Mouse (Mus musculus) heart, adult 2 months (tissue): ENCODE data around the gene Hoxb9. TPM values are rescaled to one million over a fixed set of nuclear protein-coding genes. Genes with fewer than 3 reads are reported as not detected.
A peak's percentile ranks its signal among the peaks of the same experiment; 100 is the strongest.

Experiments
- DNase-seq, 2 experiments: peaks; one replicate each; pipeline ENCODE4 v3.0.0; 2021
- H3K27ac ChIP-seq: fragments of 200-600 bp; 2 replicates; pipeline ENCODE4 v1.8.1; 2022
- H3K27me3 ChIP-seq: fragments of 200-500 bp; 2 replicates; pipeline ENCODE4 v1.6.1; 2012; ENCODE audit warnings: mild to moderate bottlenecking, low read length, inconsistent platforms, mixed read lengths; ENCODE audit not compliant: control insufficient read depth, insufficient read depth
- H3K36me3 ChIP-seq: fragments of 200-500 bp; 2 replicates; pipeline ENCODE4 v1.6.1; 2012; ENCODE audit warnings: low read length, inconsistent platforms; ENCODE audit not compliant: control insufficient read depth, insufficient read depth
- H3K4me1 ChIP-seq: fragments of 200-500 bp; 2 replicates; pipeline ENCODE4 v1.6.1; 2011; ENCODE audit warnings: low read length; ENCODE audit not compliant: control insufficient read depth, insufficient read depth
- H3K4me3 ChIP-seq: fragments of 200-600 bp; 2 replicates; pipeline ENCODE4 v1.8.1; 2022
- H3K79me2 ChIP-seq: fragments of 200-500 bp; replicated peaks from 2 replicates; pipeline ENCODE4 v1.6.1; 2012; ENCODE audit warnings: mild to moderate bottlenecking, inconsistent platforms, low read length, moderate library complexity, mixed read lengths; ENCODE audit not compliant: control insufficient read depth, insufficient read depth
- H3K9ac ChIP-seq: fragments of 200-500 bp; 2 replicates; pipeline ENCODE4 v1.6.1; 2012; ENCODE audit warnings: low read depth, mild to moderate bottlenecking, control low read depth, inconsistent platforms, low read length, mixed read lengths
- CTCF ChIP-seq: fragments of 200-600 bp; IDR thresholded peaks from 2 replicates; pipeline ENCODE4 v1.8.1; 2022; ENCODE audit warnings: antibody characterized with exemption, mild to moderate bottlenecking, moderate library complexity
- EP300 ChIP-seq: fragments of 200-500 bp; IDR thresholded peaks from 2 replicates; pipeline ENCODE4 v1.6.1; 2011; ENCODE audit warnings: low read depth, low read length, control low read depth; ENCODE audit not compliant: insufficient read depth
- POLR2A ChIP-seq: fragments of 200-500 bp; IDR thresholded peaks from 2 replicates; pipeline ENCODE4 v1.6.1; 2011; ENCODE audit warnings: mild to moderate bottlenecking, low read depth, low read length, control low read depth; ENCODE audit not compliant: insufficient read depth
- WGBS: fragments of 180-500 bp; shearing (Covaris S2); methylation state at CpG from one replicate; pipeline ENCODE4 v1.1.7; 2018; 5-methylcytosine and 5-hydroxymethylcytosine counted together
- intact Hi-C: fragments of 180-260 bp; cut with DNase I; formaldehyde crosslinking; loops from one replicate; pipeline ENCODE4 v1.15.1; 2025
- polyA plus RNA-seq: library from polyadenylated mRNA; depleted of rRNA; stranded (reverse); fragments of >200 nt; gene quantifications from 2 replicates; pipeline ENCODE4 v1.2.3, GENCODE M21; 2012
- total RNA-seq, 2 experiments: library from RNA; stranded (reverse); gene quantifications; 2 replicates each; pipeline ENCODE4 v1.2.3; 2021

Hoxb9 gene
- total and polyA plus RNA-seq, 3 experiments = not detected

GRCm38 (mm10) chr11:96313806-96314428 is 42.7 kb downstream of the Hoxb9 start:
- no peak for DNase-seq
- TF ChIP-seq CTCF = no peak
- no peak for TF ChIP-seq EP300
- no peak for TF ChIP-seq POLR2A
- Histone ChIP-seq H3K4me3 (no peak overlapping the region), H3K79me2 (no peaks in the 10 kb centered on the region), H3K9ac (no peak overlapping the region), H3K4me1 (no peaks in the 10 kb centered on the region), H3K27me3 (peaks cover 11% of the 10 kb centered on the region), H3K36me3 (no peaks in the 10 kb centered on the region), H3K27ac (no peak overlapping the region; the same call in 1 of the 2 replicates)
- intact Hi-C loops = loop anchor here (1.0 to 2.0 kb wide), 2 partner anchors 27 to 39 kb away; no protein-coding TSS in a partner anchor
- WGBS = 26% methylated on average over 12 of the region's 12 CpGs

- 7% methylated on average over 34 of the region's 34 CpGs for WGBS
- H3K4me1 ChIP-seq = no peaks in the 10 kb centered on the region
- TF ChIP-seq CTCF (no peak), POLR2A (no peak), EP300 (no peak)
- intact Hi-C loops = loop anchor here (1.0 to 2.0 kb wide), 2 partner anchors 26 to 38 kb away; no protein-coding TSS in a partner anchor
- peak overlapping the region; percentile 69 for H3K27ac ChIP-seq
- peak; percentile 46 to 48 for DNase-seq
- no peaks in the 10 kb centered on the region for H3K79me2 ChIP-seq
- H3K9ac ChIP-seq = peak overlapping the region; percentile 37
- peak overlapping the region; percentile 39 for H3K4me3 ChIP-seq
- H3K27me3 ChIP-seq = peaks cover 12% of the 10 kb centered on the region
- H3K36me3 ChIP-seq = no peaks in the 10 kb centered on the region
Measured at GRCm38 (mm10) chr11:96314671-96315343, 43.5 kb downstream of the Hoxb9 start.

DNA sequence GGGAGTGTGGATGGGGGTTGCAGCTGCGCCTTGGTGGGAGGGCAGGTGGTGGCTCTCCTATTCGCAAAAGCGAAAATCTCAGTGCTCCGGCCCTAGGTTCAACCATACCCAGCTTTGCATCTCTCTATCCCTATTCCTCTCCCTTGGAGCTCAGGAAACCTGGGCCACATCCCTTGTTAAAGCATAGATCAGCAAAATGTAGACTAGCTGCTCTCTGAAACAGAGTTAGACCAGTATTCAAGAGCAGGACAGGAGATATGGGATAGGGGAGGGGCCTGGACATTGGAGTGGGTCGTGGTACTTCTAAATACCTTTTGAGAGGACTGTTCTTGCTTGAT is 44.1 kb downstream of the Hoxb9 start:
- WGBS = 19% methylated on average over 5 of the region's 5 CpGs
- Histone ChIP-seq H3K27me3 (peaks cover 15% of the 10 kb centered on the region), H3K4me1 (no peaks in the 10 kb centered on the region), H3K4me3 (peak overlapping the region; percentile 39), H3K27ac (peak overlapping the region; percentile 69), H3K36me3 (no peaks in the 10 kb centered on the region), H3K9ac (no peak overlapping the region), H3K79me2 (no peaks in the 10 kb centered on the region)
- intact Hi-C loops = loop anchor here (2.0 kb wide), 1 partner anchor 37 kb away; no protein-coding TSS in a partner anchor
- DNase-seq = no peak
- TF ChIP-seq POLR2A = no peak
- TF ChIP-seq CTCF = no peak
- no peak for TF ChIP-seq EP300

DNA sequence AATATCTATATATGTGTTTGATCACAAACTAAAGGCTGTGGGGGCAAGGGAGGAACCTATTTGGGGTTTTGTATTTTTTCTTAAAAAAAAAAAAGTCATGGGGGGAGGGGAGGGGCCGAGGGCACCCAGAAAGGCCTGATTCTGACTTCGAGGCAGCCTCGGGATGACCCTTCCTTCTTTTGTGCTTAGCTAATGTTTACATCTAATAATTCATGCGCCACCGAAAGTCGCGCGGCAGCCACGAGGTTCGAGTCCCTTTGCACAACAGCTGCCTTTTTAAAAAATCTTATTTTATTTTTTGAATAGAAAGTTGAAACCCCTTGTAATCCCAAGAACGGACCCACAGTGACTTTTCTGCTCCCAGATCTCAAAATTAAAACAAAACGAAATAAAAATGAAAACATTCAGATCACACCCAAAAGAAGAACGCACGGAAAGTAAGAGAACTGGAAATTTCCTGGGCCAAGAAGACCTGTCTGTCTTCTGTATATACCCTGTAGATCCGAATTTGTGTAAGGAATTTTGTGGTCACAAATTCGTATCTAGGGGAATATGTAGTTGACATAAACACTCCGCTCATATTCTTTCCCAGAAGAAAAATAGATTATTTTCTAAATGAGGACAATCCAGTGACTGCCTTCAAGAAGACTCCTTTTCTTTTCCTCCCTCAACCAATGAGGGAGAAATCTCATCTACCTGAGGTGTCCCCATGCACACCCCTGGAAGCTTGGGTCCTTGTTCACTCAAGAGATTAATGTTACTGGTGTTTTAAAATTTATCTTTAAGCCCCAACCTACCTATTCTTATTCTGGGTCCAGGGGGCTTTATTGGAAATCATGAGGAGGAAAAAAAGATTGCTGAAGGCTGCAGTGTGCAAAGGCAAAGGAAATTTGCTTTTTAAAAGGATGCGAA is 45.7 kb downstream of the Hoxb9 start:
- DNase-seq = no peak
- H3K79me2 ChIP-seq = no peaks in the 10 kb centered on the region
- H3K9ac ChIP-seq = no peak overlapping the region
- intact Hi-C loops = no loop called here
- H3K36me3 ChIP-seq = no peaks in the 10 kb centered on the region
- peaks cover 15% of the 10 kb centered on the region for H3K27me3 ChIP-seq
- no peaks in the 10 kb centered on the region for H3K4me1 ChIP-seq
- H3K4me3 ChIP-seq = no peak overlapping the region
- TF ChIP-seq CTCF (no peak), EP300 (no peak), POLR2A (no peak)
- 22% methylated on average over 18 of the region's 18 CpGs for WGBS
- no peak overlapping the region for H3K27ac ChIP-seq

- H3K27me3 ChIP-seq = peaks cover 15% of the 10 kb centered on the region
- intact Hi-C loops = no loop called here
- no peaks in the 10 kb centered on the region for H3K79me2 ChIP-seq
Measured at GRCm38 (mm10) chr11:96317608-96318367, 46.5 kb downstream of the Hoxb9 start, which contains the start of gene Hoxb4. Gene Hoxb4 (plus strand): TSS chr11:96318267.

More at GRCm38 (mm10) chr11:96317608-96318367, 46.5 kb downstream of the Hoxb9 start, which contains the start of gene Hoxb4:
- Histone ChIP-seq H3K4me3 (peak within 1 kb of the TSS; percentile 51), H3K9ac (peak within 1 kb of the TSS; percentile 49), H3K27ac (peak within 1 kb of the TSS; percentile 74), H3K4me1 (no peaks in the 10 kb centered on the region), H3K36me3 (no peaks in the 10 kb centered on the region)
- WGBS = 13% methylated on average over 28 of the region's 28 CpGs
- TF ChIP-seq EP300 (no peak), CTCF (no peak), POLR2A (no peak)
- no peak for DNase-seq
